Mouse (Mus musculus) cortical plate, adult 2 months (tissue): ENCODE results near the gene Epha6.

Source experiments
- CTCF ChIP-seq: fragments of 200-500 bp; IDR thresholded peaks from 2 replicates; pipeline ENCODE4 v1.5.1; 2011; ENCODE audit warnings: mild to moderate bottlenecking, control low read depth, low read length; ENCODE audit not compliant: insufficient read depth; ENCODE audit errors: extremely low read depth
- POLR2A ChIP-seq: fragments of 200-500 bp; IDR thresholded peaks from 2 replicates; pipeline ENCODE4 v1.6.1; 2011; ENCODE audit warnings: mild to moderate bottlenecking, low read length, control low read depth; ENCODE audit not compliant: insufficient read depth; ENCODE audit errors: extremely low read depth

- TF ChIP-seq POLR2A = no peak
- TF ChIP-seq CTCF = no peak
These were observed 772.9 kb downstream of the Epha6 start for GRCm38 (mm10) chr16:59832468-59832867.
